Mouse (Mus musculus): ENCODE data around the gene Bricd5. TPM values are rescaled to one million over a fixed set of nuclear protein-coding genes. Genes with fewer than 3 reads are reported as not detected.
A peak's percentile ranks its signal among the peaks of the same experiment; 100 is the strongest.

Gene Bricd5
- total and polyA plus RNA-seq, 2 experiments from 2014 or later = 0.95 TPM; not detected in 1

DNA sequence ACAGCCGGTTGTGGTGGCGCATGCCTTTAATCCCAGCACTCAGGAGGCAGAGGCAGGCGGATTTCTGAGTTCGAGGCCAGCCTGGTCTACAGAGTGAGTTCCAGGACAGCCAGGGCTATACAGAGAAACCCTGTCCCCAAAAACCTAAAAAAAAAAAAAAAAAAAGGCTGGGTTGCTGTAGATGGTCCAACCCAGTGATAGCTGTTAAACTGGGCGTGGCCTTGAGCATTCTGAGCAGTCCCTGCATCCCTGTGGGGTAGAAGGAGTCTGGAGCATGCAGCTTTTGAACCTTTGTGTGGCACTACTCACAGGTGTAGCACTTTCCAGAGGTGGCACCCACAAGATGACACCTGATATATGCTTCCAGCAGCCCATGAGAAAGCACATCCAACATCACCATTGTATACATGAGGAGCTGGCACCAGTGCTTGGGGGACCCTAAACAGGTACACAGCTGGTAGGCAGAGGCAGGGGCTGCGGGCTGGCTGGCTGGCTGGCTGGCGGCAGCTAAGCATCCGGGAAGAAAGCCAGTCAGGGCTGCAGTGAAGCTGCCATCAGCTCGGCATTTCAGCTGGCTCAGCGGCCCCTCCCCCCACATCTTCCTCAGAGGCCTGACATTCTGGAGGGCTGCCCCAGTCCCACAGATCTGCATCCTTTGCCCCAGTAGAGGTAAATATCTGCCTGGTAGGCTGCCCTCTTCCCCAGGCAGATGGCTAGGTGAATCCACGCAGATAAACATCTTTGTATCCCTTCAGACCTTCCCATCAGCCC, 11.6 kb downstream of the Bricd5 start:
- no peak overlapping the region for H3K4me3 ChIP-seq (ENCODE audit: low read depth, low read length)
- peak; percentile 62 for DNase-seq (ENCODE audit: low spot score)
- TF ChIP-seq CTCF (IDR thresholded peaks at IDR 0.05) = no peak
- H3K9me3 ChIP-seq (ENCODE audit: low read length) = no peaks in the 10 kb centered on the region
- no peak overlapping the region; the same call in 1 of the 2 replicates for H3K9ac ChIP-seq (replicated peaks; ENCODE audit: low read length, poor library complexity, severe bottlenecking)
- no peaks in the 10 kb centered on the region for H3K36me3 ChIP-seq (ENCODE audit: insufficient read depth, low read length)
- H3K27me3 ChIP-seq (ENCODE audit: insufficient read depth, low read length) = no peaks in the 10 kb centered on the region
- ATAC-seq (ENCODE audit: low FRiP score) = no peak
- H3K27ac ChIP-seq (ENCODE audit: low read depth, low read length) = no peak overlapping the region
- 40% methylated on average over 11 of the region's 11 CpGs for WGBS
- no peak overlapping the region for H3K4me2 ChIP-seq (ENCODE audit: low read depth, low read length, poor library complexity, severe bottlenecking)
- H3K4me1 ChIP-seq (ENCODE audit: insufficient read depth, low read length) = peaks cover 12% of the 10 kb centered on the region; the same call in 1 of the 2 replicates

GRCm38 (mm10) chr17:24488186-24488661, 14.5 kb downstream of the Bricd5 start, which contains the start of gene Caskin1:
Gene Caskin1, plus strand, starts transcription at chr17:24488601.
- DNase-seq (ENCODE audit: low spot score) = peak; percentile 67
- Histone ChIP-seq H3K9ac (replicated peaks; ENCODE audit: low read length, poor library complexity, severe bottlenecking) (peak within 1 kb of the TSS; percentile 99), H3K4me2 (ENCODE audit: low read depth, low read length, poor library complexity, severe bottlenecking) (peak within 1 kb of the TSS; percentile 84), H3K36me3 (ENCODE audit: insufficient read depth, low read length) (no peaks in the 10 kb centered on the region), H3K4me1 (ENCODE audit: insufficient read depth, low read length) (peaks cover 17% of the 10 kb centered on the region), H3K9me3 (ENCODE audit: low read length) (no peaks in the 10 kb centered on the region), H3K4me3 (ENCODE audit: low read depth, low read length) (peak within 1 kb of the TSS; percentile 93), H3K27ac (ENCODE audit: low read depth, low read length) (peak within 1 kb of the TSS; percentile 98), H3K27me3 (ENCODE audit: insufficient read depth, low read length) (no peaks in the 10 kb centered on the region)
- peak; percentile 69 for ATAC-seq (ENCODE audit: low FRiP score)
- no peak for TF ChIP-seq CTCF (IDR thresholded peaks at IDR 0.05)
- under 1% methylated on average over 38 of the region's 45 CpGs for WGBS

- peak; percentile 83 for ATAC-seq (ENCODE audit: low FRiP score)
- Histone ChIP-seq H3K4me1 (ENCODE audit: insufficient read depth, low read length) (peaks cover 17% of the 10 kb centered on the region), H3K27ac (ENCODE audit: low read depth, low read length) (peak overlapping the region; percentile 98), H3K9ac (replicated peaks; ENCODE audit: low read length, poor library complexity, severe bottlenecking) (peak overlapping the region; percentile 99), H3K9me3 (ENCODE audit: low read length) (no peaks in the 10 kb centered on the region), H3K27me3 (ENCODE audit: insufficient read depth, low read length) (no peaks in the 10 kb centered on the region), H3K36me3 (ENCODE audit: insufficient read depth, low read length) (no peaks in the 10 kb centered on the region), H3K4me3 (ENCODE audit: low read depth, low read length) (peak overlapping the region; percentile 93), H3K4me2 (ENCODE audit: low read depth, low read length, poor library complexity, severe bottlenecking) (peak overlapping the region; percentile 84)
- no peak for TF ChIP-seq CTCF (IDR thresholded peaks at IDR 0.05)
- under 1% methylated on average over 51 of the region's 81 CpGs for WGBS
- peak; percentile 63 for DNase-seq (ENCODE audit: low spot score)
These were observed 15.1 kb downstream of the Bricd5 start for GRCm38 (mm10) chr17:24488662-24489264.

- 12% methylated on average over 19 of the region's 19 CpGs for WGBS
- no peaks in the 10 kb centered on the region for H3K36me3 ChIP-seq (ENCODE audit: insufficient read depth, low read length)
- DNase-seq (ENCODE audit: low spot score) = peak; percentile 41
- peak overlapping the region; percentile 84 for H3K4me2 ChIP-seq (ENCODE audit: low read depth, low read length, poor library complexity, severe bottlenecking)
- H3K4me1 ChIP-seq (ENCODE audit: insufficient read depth, low read length) = peaks cover 17% of the 10 kb centered on the region
- TF ChIP-seq CTCF (IDR thresholded peaks at IDR 0.05) = no peak
- no peaks in the 10 kb centered on the region for H3K27me3 ChIP-seq (ENCODE audit: insufficient read depth, low read length)
- peak overlapping the region; percentile 99 for H3K9ac ChIP-seq (replicated peaks; ENCODE audit: low read length, poor library complexity, severe bottlenecking)
- peak overlapping the region; percentile 93 for H3K4me3 ChIP-seq (ENCODE audit: low read depth, low read length)
- ATAC-seq (ENCODE audit: low FRiP score) = peak; percentile 42
- H3K27ac ChIP-seq (ENCODE audit: low read depth, low read length) = peak overlapping the region; percentile 98
- H3K9me3 ChIP-seq (ENCODE audit: low read length) = no peaks in the 10 kb centered on the region
These were observed 15.8 kb downstream of the Bricd5 start for GRCm38 (mm10) chr17:24489265-24490030.

DNA sequence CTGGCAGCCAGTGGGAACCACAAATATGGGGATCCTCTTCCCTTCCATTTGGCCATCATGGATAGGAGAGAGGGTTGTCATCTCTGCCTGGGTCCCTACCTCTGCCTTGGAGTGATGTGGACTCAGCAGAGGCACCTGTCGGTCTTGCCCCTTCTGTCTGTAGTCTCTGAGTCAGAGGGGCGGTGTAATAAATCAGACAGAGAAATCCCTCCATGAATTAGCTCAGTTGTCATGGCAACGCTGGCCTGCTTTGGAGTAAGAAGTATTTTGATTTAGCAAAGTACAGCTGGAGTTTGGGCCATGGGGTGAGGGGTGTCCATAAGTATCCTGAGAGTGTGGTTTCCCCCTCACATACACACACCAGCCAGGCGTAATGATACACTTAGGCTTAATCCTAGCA, 16.7 kb downstream of the Bricd5 start:
- Histone ChIP-seq H3K4me3 (ENCODE audit: low read depth, low read length) (peak overlapping the region; percentile 93; the same call in 1 of the 2 replicates), H3K27ac (ENCODE audit: low read depth, low read length) (peak overlapping the region; percentile 98), H3K27me3 (ENCODE audit: insufficient read depth, low read length) (no peaks in the 10 kb centered on the region), H3K9me3 (ENCODE audit: low read length) (no peaks in the 10 kb centered on the region), H3K4me1 (ENCODE audit: insufficient read depth, low read length) (peaks cover 14% of the 10 kb centered on the region), H3K9ac (replicated peaks; ENCODE audit: low read length, poor library complexity, severe bottlenecking) (peak overlapping the region; percentile 99), H3K4me2 (ENCODE audit: low read depth, low read length, poor library complexity, severe bottlenecking) (peak overlapping the region; percentile 84), H3K36me3 (ENCODE audit: insufficient read depth, low read length) (no peaks in the 10 kb centered on the region)
- 46% methylated on average over 4 of the region's 4 CpGs for WGBS
- no peak for TF ChIP-seq CTCF (IDR thresholded peaks at IDR 0.05)
- no peak for ATAC-seq (ENCODE audit: low FRiP score)
- DNase-seq (ENCODE audit: low spot score) = peak; percentile 62

Data from midbrain, postnatal 0 days (tissue).